Mouse (Mus musculus): ENCODE measurements at regions not wholly inside any gene's neighbourhood (a gene's known extent, or its start where the extent isn't known, plus 50 kb on each side); places are given as distances from the start of the nearest gene placed in this dataset.

GRCm38 (mm10) chr13:52014566-52014965 is 168.1 kb downstream of the Gadd45g start:
- TF ChIP-seq CTCF (IDR thresholded peaks at IDR 0.05; ENCODE audit: borderline replicate concordance, insufficient read depth, low read depth, low read length) (no peak), POLR2A (IDR thresholded peaks at IDR 0.05; ENCODE audit: borderline replicate concordance, insufficient read depth, low read length) (no peak)
